Mouse (Mus musculus): ENCODE data around the gene Hmga2. TPM values are rescaled to one million over a fixed set of nuclear protein-coding genes. Genes with fewer than 3 reads are reported as not detected.

The Hmga2 gene
- 2.2 and 3.0 TPM in 2 replicates for polyA plus RNA-seq (2015; fragmentation: Nextera tagmentation; extraction: Ambion mirVana)

- Histone ChIP-seq H3K4me3 (ENCODE audit: low read depth, low read length) (peak within 1 kb of the TSS; percentile 71), H3K4me2 (replicated peaks; ENCODE audit: low read depth, low read length) (peak within 1 kb of the TSS; percentile 96), H3K9me3 (ENCODE audit: low read length) (no peaks in the 10 kb centered on the region), H3K27ac (ENCODE audit: low read length) (peak within 1 kb of the TSS; percentile 61), H3K27me3 (replicated peaks; ENCODE audit: insufficient read depth, low read length) (0 out of 2 replicates have a peak, but pooled peaks cover 5% of the 10 kb centered on the region), H3K9ac (replicated peaks; ENCODE audit: low read depth) (peak within 1 kb of the TSS; percentile 43), H3K4me1 (ENCODE audit: insufficient read depth, low read depth, low read length) (peaks cover 3% of the 10 kb centered on the region; the same call in 1 of the 2 replicates), H3K36me3 (ENCODE audit: insufficient read depth, low read length) (no peaks in the 10 kb centered on the region)
- TF ChIP-seq EP300 (IDR thresholded peaks at IDR 0.05): no peak
- no peak for TF ChIP-seq CTCF (IDR thresholded peaks at IDR 0.05)
- WGBS: 1% methylated on average over 80 of the region's 99 CpGs
- DNase-seq (ENCODE audit: low spot score) (peak; percentile 64), ATAC-seq (peak; percentile 62)
These were observed at the start of gene Hmga2 for GRCm38 (mm10) chr10:120475601-120476515. Hmga2 (minus strand) TSS chr10:120476469.

- Histone ChIP-seq H3K27ac (ENCODE audit: low read length) (no peak overlapping the region), H3K4me2 (replicated peaks; ENCODE audit: low read depth, low read length) (no peak overlapping the region), H3K4me3 (ENCODE audit: low read depth, low read length) (no peak overlapping the region), H3K4me1 (ENCODE audit: insufficient read depth, low read depth, low read length) (no peaks in the 10 kb centered on the region), H3K27me3 (replicated peaks; ENCODE audit: insufficient read depth, low read length) (no peaks in the 10 kb centered on the region), H3K9ac (replicated peaks; ENCODE audit: low read depth) (no peak overlapping the region), H3K9me3 (ENCODE audit: low read length) (no peaks in the 10 kb centered on the region), H3K36me3 (ENCODE audit: insufficient read depth, low read length) (no peaks in the 10 kb centered on the region)
- 89% methylated on average over 2 of the region's 2 CpGs for WGBS
- DNase-seq (ENCODE audit: low spot score): no peak
- TF ChIP-seq EP300 (IDR thresholded peaks at IDR 0.05) (no peak), CTCF (IDR thresholded peaks at IDR 0.05) (no peak)
- ATAC-seq: no peak
These were observed 46.7 kb upstream of the Hmga2 start for GRCm38 (mm10) chr10:120522959-120523358.

GRCm38 (mm10) chr10:120521912-120522575 is 45.8 kb upstream of the Hmga2 start:
- no peak for ATAC-seq
- 84% methylated on average over 9 of the region's 9 CpGs for WGBS

GRCm38 (mm10) chr10:120516311-120516710 is 40.0 kb upstream of the Hmga2 start:
- ATAC-seq (no peak), DNase-seq (ENCODE audit: low spot score) (no peak)
- H3K27me3 ChIP-seq (replicated peaks; ENCODE audit: insufficient read depth, low read length): no peaks in the 10 kb centered on the region
- TF ChIP-seq EP300 (IDR thresholded peaks at IDR 0.05): no peak
- TF ChIP-seq CTCF (IDR thresholded peaks at IDR 0.05): no peak
- H3K4me2 ChIP-seq (replicated peaks; ENCODE audit: low read depth, low read length): no peak overlapping the region
- 23% methylated on average over 8 of the region's 8 CpGs for WGBS
- H3K36me3 ChIP-seq (ENCODE audit: insufficient read depth, low read length): no peaks in the 10 kb centered on the region
- H3K4me3 ChIP-seq (ENCODE audit: low read depth, low read length): no peak overlapping the region
- no peak overlapping the region for H3K27ac ChIP-seq (ENCODE audit: low read length)
- no peak overlapping the region for H3K9ac ChIP-seq (replicated peaks; ENCODE audit: low read depth)
- no peaks in the 10 kb centered on the region for H3K9me3 ChIP-seq (ENCODE audit: low read length)
- H3K4me1 ChIP-seq (ENCODE audit: insufficient read depth, low read depth, low read length): no peaks in the 10 kb centered on the region

More at GRCm38 (mm10) chr10:120521912-120522575, 45.8 kb upstream of the Hmga2 start:
- Histone ChIP-seq H3K4me2 (replicated peaks; ENCODE audit: low read depth, low read length) (no peak overlapping the region), H3K9me3 (ENCODE audit: low read length) (no peaks in the 10 kb centered on the region), H3K4me3 (ENCODE audit: low read depth, low read length) (no peak overlapping the region), H3K27ac (ENCODE audit: low read length) (no peak overlapping the region), H3K36me3 (ENCODE audit: insufficient read depth, low read length) (no peaks in the 10 kb centered on the region), H3K4me1 (ENCODE audit: insufficient read depth, low read depth, low read length) (no peaks in the 10 kb centered on the region), H3K27me3 (replicated peaks; ENCODE audit: insufficient read depth, low read length) (no peaks in the 10 kb centered on the region), H3K9ac (replicated peaks; ENCODE audit: low read depth) (no peak overlapping the region)
- no peak for DNase-seq (ENCODE audit: low spot score)
- no peak for TF ChIP-seq EP300 (IDR thresholded peaks at IDR 0.05)
- TF ChIP-seq CTCF (IDR thresholded peaks at IDR 0.05): no peak

GRCm38 (mm10) chr10:120513721-120514120 is 37.5 kb upstream of the Hmga2 start:
- Histone ChIP-seq H3K4me2 (replicated peaks; ENCODE audit: low read depth, low read length) (no peak overlapping the region), H3K4me3 (ENCODE audit: low read depth, low read length) (no peak overlapping the region), H3K9ac (replicated peaks; ENCODE audit: low read depth) (no peak overlapping the region), H3K36me3 (ENCODE audit: insufficient read depth, low read length) (no peaks in the 10 kb centered on the region), H3K4me1 (ENCODE audit: insufficient read depth, low read depth, low read length) (no peaks in the 10 kb centered on the region), H3K9me3 (ENCODE audit: low read length) (no peaks in the 10 kb centered on the region), H3K27ac (ENCODE audit: low read length) (no peak overlapping the region), H3K27me3 (replicated peaks; ENCODE audit: insufficient read depth, low read length) (no peaks in the 10 kb centered on the region)
- ATAC-seq (no peak), DNase-seq (ENCODE audit: low spot score) (no peak)
- 78% methylated on average over 9 of the region's 9 CpGs for WGBS
- TF ChIP-seq EP300 (IDR thresholded peaks at IDR 0.05) (no peak), CTCF (IDR thresholded peaks at IDR 0.05) (no peak)

- 20% methylated on average over 4 of the region's 4 CpGs for WGBS
- TF ChIP-seq CTCF (IDR thresholded peaks at IDR 0.05): no peak
- TF ChIP-seq EP300 (IDR thresholded peaks at IDR 0.05): no peak
These were observed 36.7 kb upstream of the Hmga2 start for GRCm38 (mm10) chr10:120512946-120513345.

More at GRCm38 (mm10) chr10:120512946-120513345, 36.7 kb upstream of the Hmga2 start:
- ATAC-seq (no peak), DNase-seq (ENCODE audit: low spot score) (peak; percentile 64)
- Histone ChIP-seq H3K4me1 (ENCODE audit: insufficient read depth, low read depth, low read length) (no peaks in the 10 kb centered on the region), H3K27me3 (replicated peaks; ENCODE audit: insufficient read depth, low read length) (no peaks in the 10 kb centered on the region), H3K27ac (ENCODE audit: low read length) (no peak overlapping the region), H3K4me2 (replicated peaks; ENCODE audit: low read depth, low read length) (no peak overlapping the region), H3K4me3 (ENCODE audit: low read depth, low read length) (no peak overlapping the region), H3K9me3 (ENCODE audit: low read length) (no peaks in the 10 kb centered on the region), H3K36me3 (ENCODE audit: insufficient read depth, low read length) (no peaks in the 10 kb centered on the region), H3K9ac (replicated peaks; ENCODE audit: low read depth) (no peak overlapping the region)
